Mouse (Mus musculus) forebrain, postnatal 0 days (tissue): ENCODE measurements around the gene Hspa2. TPM values are rescaled to one million over a fixed set of nuclear protein-coding genes. Genes with fewer than 3 reads are reported as not detected.

Source experiments
- ATAC-seq: fragments of 200-750 bp; cut with Nextera tagmentation; 2 replicates; pipeline ENCODE4 v1.8.0; 2017; ENCODE audit warnings: mild to moderate bottlenecking, moderate library complexity
- DNase-seq: peaks from one replicate; pipeline ENCODE4 v3.0.0-alpha.2; 2015
- H3K27ac ChIP-seq: fragments of 300-500 bp; sonication (generic); 2 replicates; pipeline ENCODE4 v1.5.1; 2014; ENCODE audit warnings: low read depth, mild to moderate bottlenecking, antibody characterized with exemption, low read length, moderate library complexity, mixed read lengths
- H3K27me3 ChIP-seq: fragments of 300-500 bp; sonication (generic); 2 replicates; pipeline ENCODE4 v1.6.1; 2014; ENCODE audit warnings: mild to moderate bottlenecking, low read length, mixed read lengths; ENCODE audit not compliant: insufficient read depth
- H3K36me3 ChIP-seq: fragments of 300-500 bp; sonication (generic); 2 replicates; pipeline ENCODE4 v1.6.1; 2014; ENCODE audit warnings: mild to moderate bottlenecking, moderate library complexity; ENCODE audit not compliant: insufficient read depth
- H3K4me1 ChIP-seq: fragments of 300-500 bp; sonication (generic); 2 replicates; pipeline ENCODE4 v1.6.1; 2014; ENCODE audit warnings: antibody characterized with exemption; ENCODE audit not compliant: insufficient read depth
- H3K4me2 ChIP-seq: fragments of 300-500 bp; sonication (generic); 2 replicates; pipeline ENCODE4 v1.6.1; 2014; ENCODE audit warnings: low read depth, mild to moderate bottlenecking, moderate library complexity
- H3K4me3 ChIP-seq: fragments of 300-500 bp; sonication (generic); 2 replicates; pipeline ENCODE4 v1.5.1; 2014; ENCODE audit warnings: low read depth, low read length, mixed read lengths
- H3K9ac ChIP-seq: fragments of 300-500 bp; sonication (generic); 2 replicates; pipeline ENCODE4 v1.6.1; 2014; ENCODE audit warnings: mild to moderate bottlenecking
- H3K9me3 ChIP-seq: fragments of 300-500 bp; sonication (generic); 2 replicates; pipeline ENCODE4 v1.6.1; 2016; ENCODE audit warnings: low read length
- CTCF ChIP-seq: sonication (generic); IDR thresholded peaks from 2 replicates; pipeline ENCODE4 v1.5.1; 2016; ENCODE audit warnings: antibody characterized with exemption, control low read depth, low read depth
- WGBS: fragments of 180-500 bp; shearing (Covaris S2); extraction: QIAGEN DNeasy Blood & Tissue Kit; methylation state at CpG from one replicate; pipeline ENCODE4 v1.1.7; 2014; 5-methylcytosine and 5-hydroxymethylcytosine counted together
- polyA plus RNA-seq: library from polyadenylated mRNA; unstranded; fragments of >200 nt; fragmentation: Nextera tagmentation; extraction: Ambion mirVana; gene quantifications from 2 replicates; pipeline ENCODE4 v1.2.1, GENCODE M21; 2015
- total RNA-seq: library from RNA; depleted of rRNA; stranded (reverse); fragments of >200 nt; gene quantifications from 2 replicates; pipeline ENCODE4 v1.2.3, GENCODE M21; 2014

Hspa2 gene
- total and polyA plus RNA-seq, 2 experiments from 2014 or later: 10.6 to 11.6 TPM

DNA sequence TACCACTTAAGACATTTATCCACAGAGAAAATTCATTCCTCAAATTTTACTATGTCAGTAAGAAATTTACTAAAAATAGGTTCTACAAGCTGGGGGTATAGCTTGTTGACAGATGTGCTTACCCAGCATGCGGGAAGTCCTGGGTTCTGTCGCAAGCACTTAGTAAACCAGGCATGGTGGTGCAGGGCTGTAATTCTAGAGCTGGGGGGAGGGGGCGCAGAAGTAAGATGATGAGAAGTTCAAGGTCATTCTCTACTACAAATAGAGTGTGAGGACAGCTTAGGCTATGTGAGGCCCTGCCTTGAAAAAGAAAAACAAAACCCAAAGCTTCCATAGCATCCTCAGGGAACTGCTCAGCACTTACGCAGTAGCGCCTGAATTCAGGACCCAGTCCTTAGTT, 25.4 kb upstream of the Hspa2 start:
- H3K9me3 ChIP-seq: no peaks in the 10 kb centered on the region
- H3K9ac ChIP-seq: no peak overlapping the region
- ATAC-seq: no peak
- no peaks in the 10 kb centered on the region for H3K27me3 ChIP-seq
- H3K4me2 ChIP-seq: no peak overlapping the region
- H3K4me3 ChIP-seq: no peak overlapping the region
- H3K4me1 ChIP-seq: no peaks in the 10 kb centered on the region
- no peak for TF ChIP-seq CTCF
- no peaks in the 10 kb centered on the region for H3K36me3 ChIP-seq
- no peak overlapping the region for H3K27ac ChIP-seq
- 91% methylated on average over 5 of the region's 5 CpGs for WGBS
- DNase-seq: no peak

DNA sequence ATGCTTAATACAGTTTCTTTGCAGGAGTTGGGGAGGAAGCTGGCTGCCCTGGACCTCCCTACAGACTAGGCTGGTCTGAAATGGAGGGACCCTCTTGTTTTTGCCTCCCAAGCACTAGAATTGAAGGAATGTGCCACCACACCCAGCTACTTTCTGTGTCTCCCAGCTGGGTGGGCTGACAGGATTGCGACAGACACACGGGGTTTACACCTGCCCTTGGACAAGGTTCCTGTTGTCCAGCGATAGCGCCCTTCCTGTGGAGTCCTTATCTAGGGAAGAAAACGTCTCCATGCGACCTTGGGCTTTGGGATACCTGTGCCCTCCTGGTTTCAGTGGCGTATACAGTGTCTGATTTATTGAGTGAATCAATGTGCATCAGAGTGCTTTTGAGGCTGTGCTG, 23.8 kb upstream of the Hspa2 start:
- no peak for TF ChIP-seq CTCF
- Histone ChIP-seq H3K9ac (no peak overlapping the region), H3K27ac (no peak overlapping the region), H3K4me3 (no peak overlapping the region), H3K27me3 (no peaks in the 10 kb centered on the region), H3K4me2 (no peak overlapping the region), H3K9me3 (no peaks in the 10 kb centered on the region), H3K4me1 (no peaks in the 10 kb centered on the region), H3K36me3 (no peaks in the 10 kb centered on the region)
- 90% methylated on average over 7 of the region's 7 CpGs for WGBS
- no peak for DNase-seq
- ATAC-seq: no peak

DNA sequence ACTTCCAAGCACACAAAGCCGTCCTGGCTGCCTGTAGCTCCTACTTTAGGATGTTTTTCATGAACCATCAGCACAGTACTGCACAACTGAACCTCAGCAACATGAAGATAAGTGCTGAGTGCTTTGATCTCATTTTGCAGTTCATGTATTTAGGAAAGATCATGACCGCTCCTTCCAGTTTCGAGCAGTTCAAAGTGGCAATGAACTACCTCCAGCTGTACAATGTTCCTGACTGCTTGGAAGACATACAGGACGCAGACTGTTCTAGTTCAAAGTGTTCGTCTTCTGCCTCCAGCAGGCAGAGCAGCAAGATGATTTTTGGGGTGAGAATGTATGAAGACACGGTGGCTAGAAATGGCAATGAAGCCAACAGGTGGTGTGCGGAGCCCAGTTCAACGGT, 18.6 kb upstream of the Hspa2 start:
- H3K4me1 ChIP-seq: no peaks in the 10 kb centered on the region
- DNase-seq: no peak

DNA sequence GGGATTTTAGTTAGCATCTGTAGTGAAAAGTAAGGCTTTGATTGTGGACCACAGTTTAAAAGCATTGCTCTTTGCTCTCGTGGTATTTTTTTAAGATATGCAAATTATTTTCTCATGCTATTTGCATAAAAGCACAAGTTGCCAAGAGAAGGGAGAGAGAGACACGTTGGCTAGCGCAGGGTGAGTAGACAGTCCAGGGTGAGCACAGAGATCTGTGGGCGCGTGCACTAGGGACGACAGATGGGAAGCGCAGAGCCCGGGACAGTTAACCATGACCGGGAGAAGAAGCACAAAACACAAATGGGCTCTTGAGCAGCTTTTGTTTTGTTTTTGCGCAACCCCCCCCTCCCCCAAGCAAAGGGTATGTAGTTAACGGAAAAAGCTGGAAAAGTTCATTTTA, 15.2 kb upstream of the Hspa2 start:
- Histone ChIP-seq H3K4me1 (no peaks in the 10 kb centered on the region), H3K9me3 (no peaks in the 10 kb centered on the region), H3K9ac (no peak overlapping the region), H3K4me2 (no peak overlapping the region), H3K27me3 (no peaks in the 10 kb centered on the region), H3K36me3 (0 out of 2 replicates have a peak, but pooled peaks cover 3% of the 10 kb centered on the region), H3K4me3 (no peak overlapping the region), H3K27ac (no peak overlapping the region)
- ATAC-seq: peak; percentile 42; the same call in 1 of the 2 replicates
- 48% methylated on average over 11 of the region's 11 CpGs for WGBS
- DNase-seq: no peak
- TF ChIP-seq CTCF: no peak

More for the DNA sequence above, 18.6 kb upstream of the Hspa2 start:
- 92% methylated on average over 8 of the region's 8 CpGs for WGBS
- no peak overlapping the region for H3K4me3 ChIP-seq
- no peak overlapping the region for H3K4me2 ChIP-seq
- H3K27me3 ChIP-seq: no peaks in the 10 kb centered on the region
- H3K9ac ChIP-seq: no peak overlapping the region
- H3K9me3 ChIP-seq: no peaks in the 10 kb centered on the region
- no peak for TF ChIP-seq CTCF
- no peak overlapping the region for H3K27ac ChIP-seq
- 0 out of 2 replicates have a peak, but pooled peaks cover 3% of the 10 kb centered on the region for H3K36me3 ChIP-seq
- ATAC-seq: no peak

DNA sequence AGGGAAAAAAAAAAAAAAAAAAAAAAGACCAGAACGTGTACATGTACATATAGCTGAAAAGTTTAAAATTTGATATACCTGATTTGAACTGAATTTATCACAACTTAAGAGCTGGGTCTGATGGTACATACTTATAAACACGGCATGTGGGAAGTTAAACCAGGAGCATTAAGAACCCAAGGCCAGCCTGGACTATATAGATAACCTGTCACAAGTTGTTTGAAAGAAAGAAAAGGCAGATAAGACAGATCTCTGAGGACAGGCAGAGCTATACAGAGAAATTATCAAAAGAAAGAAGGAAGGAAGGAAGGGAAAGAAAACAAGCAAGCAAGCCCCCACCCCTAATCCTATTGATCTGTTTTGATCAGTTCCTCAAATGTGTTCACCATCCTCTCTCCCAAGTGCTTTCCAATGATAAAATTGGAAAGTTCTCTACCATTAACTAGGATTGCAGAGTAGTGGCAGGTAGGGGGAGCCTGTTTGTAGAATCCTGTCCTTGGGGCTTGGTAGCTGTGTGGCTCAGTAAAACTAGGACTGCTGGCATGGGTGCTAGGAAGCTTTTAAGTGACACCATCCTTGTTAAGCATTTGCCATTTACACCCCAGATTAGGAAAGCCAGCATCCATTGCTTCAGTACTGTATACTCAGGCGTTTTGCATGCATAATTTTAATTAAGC, 12.2 kb upstream of the Hspa2 start:
- ATAC-seq (no peak), DNase-seq (no peak)
- no peaks in the 10 kb centered on the region for H3K4me1 ChIP-seq
- no peak overlapping the region for H3K27ac ChIP-seq
- no peak overlapping the region for H3K4me3 ChIP-seq
- H3K9ac ChIP-seq: no peak overlapping the region
- no peak overlapping the region for H3K4me2 ChIP-seq
- 78% methylated on average over 3 of the region's 3 CpGs for WGBS
- no peaks in the 10 kb centered on the region for H3K36me3 ChIP-seq
- no peaks in the 10 kb centered on the region for H3K9me3 ChIP-seq
- no peak for TF ChIP-seq CTCF
- H3K27me3 ChIP-seq: no peaks in the 10 kb centered on the region

DNA sequence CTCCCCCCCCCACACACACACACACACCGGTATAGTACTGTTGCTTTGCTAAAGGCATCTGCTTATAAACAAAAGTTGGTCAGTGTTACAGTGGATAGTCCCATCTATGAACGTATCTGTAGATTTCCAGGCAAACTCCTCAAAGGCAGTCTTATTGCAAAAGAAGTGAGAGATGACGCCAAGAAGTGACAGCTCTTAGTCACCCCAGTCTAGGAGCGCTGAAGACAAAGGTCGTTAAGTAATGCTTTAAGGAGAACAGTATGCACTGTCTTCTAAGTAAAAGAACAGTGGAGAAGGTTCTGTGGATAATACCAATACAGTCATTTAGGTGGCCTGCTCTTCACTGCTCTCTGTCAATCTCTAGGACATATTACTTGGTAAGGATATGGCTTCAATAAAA, 11.0 kb upstream of the Hspa2 start:
- no peak overlapping the region for H3K27ac ChIP-seq
- no peak overlapping the region for H3K9ac ChIP-seq
- H3K27me3 ChIP-seq: no peaks in the 10 kb centered on the region
- 76% methylated on average over 5 of the region's 5 CpGs for WGBS
- no peak for TF ChIP-seq CTCF
- no peaks in the 10 kb centered on the region for H3K36me3 ChIP-seq
- no peak for DNase-seq
- ATAC-seq: no peak
- H3K9me3 ChIP-seq: no peaks in the 10 kb centered on the region
- no peak overlapping the region for H3K4me2 ChIP-seq
- no peak overlapping the region for H3K4me3 ChIP-seq
- no peaks in the 10 kb centered on the region for H3K4me1 ChIP-seq

DNA sequence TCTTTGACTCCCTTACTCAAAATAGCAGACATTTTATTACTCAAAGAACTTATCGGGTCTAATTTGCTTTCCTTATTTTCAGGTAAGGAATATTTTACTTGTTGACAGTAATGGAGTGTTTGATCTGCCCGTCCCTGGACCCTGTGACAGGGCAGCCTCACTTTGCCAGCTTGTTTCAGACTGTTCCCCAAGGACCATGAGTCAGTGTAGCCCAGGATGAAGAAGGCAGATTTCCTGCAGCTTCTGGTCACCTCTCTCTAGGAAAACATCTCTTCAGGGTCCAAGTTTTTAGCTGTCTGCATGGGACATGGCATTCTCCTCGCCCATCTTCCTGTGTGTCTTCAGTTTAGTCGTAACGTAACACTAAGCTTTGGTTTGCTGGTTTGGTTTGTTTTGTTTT, 6.7 kb upstream of the Hspa2 start:
- ATAC-seq (no peak), DNase-seq (no peak)
- H3K4me3 ChIP-seq: no peak overlapping the region
- no peak overlapping the region for H3K27ac ChIP-seq
- no peaks in the 10 kb centered on the region for H3K9me3 ChIP-seq
- no peak overlapping the region for H3K4me2 ChIP-seq
- H3K36me3 ChIP-seq: no peaks in the 10 kb centered on the region
- TF ChIP-seq CTCF: no peak
- no peaks in the 10 kb centered on the region for H3K27me3 ChIP-seq
- 86% methylated on average over 5 of the region's 5 CpGs for WGBS
- H3K9ac ChIP-seq: no peak overlapping the region
- no peaks in the 10 kb centered on the region for H3K4me1 ChIP-seq
